In genomic region chr9:99400781-99401180, GRCm38 (mm10) we compare ENCODE assay signal across 15 mouse cellular contexts. TPM values are rescaled to one million over a fixed set of nuclear protein-coding genes. Genes with fewer than 3 reads are reported as not detected.
A peak's percentile ranks its signal among the peaks of the same experiment; 100 is the strongest.
DNase-seq lines count a peak whose midpoint lies in the region; ATAC-seq and TF ChIP-seq lines count a peak whose summit lies in the region.
"Had no signal": no experiment of that assay in that cellular context is flagged by ENCODE, and none has a peak within 500 bp of the region (broad histone marks: within the 10 kb centered on the region; RNA-seq: fewer than 3 reads in every experiment).

No protein-coding gene starts in this region.

- H3K4me2 ChIP-seq in lung, postnatal 0 days (replicated peaks; ENCODE audit: low read depth, low read length), result no peak overlapping the region
- H3K4me2 ChIP-seq: liver, embryonic 11.5 days had no signal

- H3K9ac ChIP-seq in lung, postnatal 0 days (replicated peaks; ENCODE audit: low read depth), result no peak overlapping the region

- no peak for TF ChIP-seq CTCF in layer of hippocampus, adult 2 months (conservative IDR thresholded peaks at IDR 0.05)
- TF ChIP-seq CTCF in lung, postnatal 0 days (IDR thresholded peaks at IDR 0.05), result no peak

- H3K4me3 ChIP-seq in layer of hippocampus, adult 2 months, result no peak overlapping the region
- H3K4me3 ChIP-seq in lung, postnatal 0 days (ENCODE audit: low read depth, low read length), result no peak overlapping the region

- peak overlapping the region; percentile 84 for H3K27ac ChIP-seq in layer of hippocampus, adult 2 months
- no peak overlapping the region for H3K27ac ChIP-seq in lung, postnatal 0 days (ENCODE audit: low read length)
- H3K27ac ChIP-seq: macrophage had no signal

- no peaks in the 10 kb centered on the region for H3K36me3 ChIP-seq in lung, postnatal 0 days (ENCODE audit: insufficient read depth, low read length)
- H3K36me3 ChIP-seq: G1E had no signal

- ATAC-seq in lung, postnatal 0 days, result no peak
- ATAC-seq in granulocyte monocyte progenitor cell, adult 5-6 weeks (replicated peaks; ENCODE audit: poor library complexity, severe bottlenecking), result no peak

- WGBS in lung, postnatal 0 days, result 62% methylated on average over 6 of the region's 6 CpGs

- TF ChIP-seq EP300 in lung, postnatal 0 days (IDR thresholded peaks at IDR 0.05), result no peak

- no peak for DNase-seq in layer of hippocampus, adult 2 months (ENCODE audit: low spot score in 2 of 2)
- DNase-seq in layer of hippocampus, postnatal 14 days (ENCODE audit: low spot score in 2 of 2), result no peak
- DNase-seq in R1 (ENCODE audit: low read depth, low spot score), result peak; percentile 44
- DNase-seq in adrenal gland, postnatal 10 days, result peak; percentile 73
- peak; percentile 14 for DNase-seq in fat pad, adult 2 months (ENCODE audit: extremely low read depth, low read depth, low spot score)
- DNase-seq in lung, postnatal 0 days (ENCODE audit: low spot score), result no peak
- DNase-seq: right cerebral cortex, postnatal 4 days; thymus, postnatal 4 days had no signal

- no peaks in the 10 kb centered on the region for H3K27me3 ChIP-seq in lung, postnatal 0 days (replicated peaks; ENCODE audit: insufficient read depth, low read length)

- H3K9me3 ChIP-seq in lung, postnatal 0 days (ENCODE audit: low read length), result no peaks in the 10 kb centered on the region
- H3K9me3 ChIP-seq: G1E had no signal

- no peaks in the 10 kb centered on the region for H3K4me1 ChIP-seq in lung, postnatal 0 days (ENCODE audit: insufficient read depth, low read depth, low read length)

RNA-seq across cellular contexts. Expression of gene Mras, which starts 36.4 kb away (rescaled TPM):
- 100 to 1,000 TPM; 138 to 141 TPM for total RNA-seq in layer of hippocampus, adult 2 months (2021)
- total RNA-seq in layer of hippocampus, postnatal 14 days (2021), result 100 to 1,000 TPM; 102 to 109 TPM
- 10 to 100 TPM; 31.7 to 39.4 TPM for total RNA-seq in adrenal gland, postnatal 10 days (2021)
- 13.9 and 22.4 TPM in 2 replicates for polyA plus RNA-seq in lung, postnatal 0 days (2015; fragmentation: Nextera tagmentation; extraction: Ambion mirVana)
- 6.7 and 19.6 TPM in 2 replicates for total RNA-seq in granulocyte monocyte progenitor cell, adult 5-6 weeks (2014; fragmentation: Nextera tagmentation)
- 3.2 and 9.2 TPM in 2 replicates for total RNA-seq in granulocyte monocyte progenitor cell, adult 5-6 weeks (2017)

RNA-seq across cellular contexts. Expression of gene Esyt3, which starts 42.4 kb away (rescaled TPM):
- total RNA-seq in layer of hippocampus, adult 2 months (2021), result 1 to 10 TPM; 1.7 to 1.9 TPM
- 1 to 10 TPM; 1.3 to 1.8 TPM for total RNA-seq in layer of hippocampus, postnatal 14 days (2021)
- 1 to 10 TPM in 1 of 2 experiments, under 1 TPM in 1; 0.51 to 2.1 TPM for total RNA-seq in adrenal gland, postnatal 10 days (2021)
- polyA plus RNA-seq in lung, postnatal 0 days (2015; fragmentation: Nextera tagmentation; extraction: Ambion mirVana), result 1.3 and 1.5 TPM in 2 replicates
- total RNA-seq in granulocyte monocyte progenitor cell, adult 5-6 weeks (2014; fragmentation: Nextera tagmentation), result not detected in 2 replicates
- not detected in 2 replicates for total RNA-seq in granulocyte monocyte progenitor cell, adult 5-6 weeks (2017)
- polyA plus RNA-seq: G1E, macrophage had no signal

RNA-seq across cellular contexts. Expression of gene Nme9, which starts 50.5 kb away (rescaled TPM):
- total RNA-seq in layer of hippocampus, adult 2 months (2021), result under 1 TPM; 0.61 to 0.77 TPM
- total RNA-seq in layer of hippocampus, postnatal 14 days (2021), result 1 to 10 TPM in 1 of 2 experiments, under 1 TPM in 1; 0.64 to 1.1 TPM
- total RNA-seq in adrenal gland, postnatal 10 days (2021), result not detected
- 17.1 and 19.2 TPM in 2 replicates for polyA plus RNA-seq in lung, postnatal 0 days (2015; fragmentation: Nextera tagmentation; extraction: Ambion mirVana)
- not detected in 2 replicates for total RNA-seq in granulocyte monocyte progenitor cell, adult 5-6 weeks (2014; fragmentation: Nextera tagmentation)
- not detected in 2 replicates for total RNA-seq in granulocyte monocyte progenitor cell, adult 5-6 weeks (2017)
- total RNA-seq: G1E; gastrocnemius, postnatal 4 days; heart, postnatal 25 days had no signal
- polyA plus RNA-seq: G1E; liver, embryonic 11.5 days; macrophage; neural tube, embryonic 11.5 days had no signal

Comparison
In these comparisons a context has a peak if more than half of its experiments do, and no peak if none do; other contexts are left out.
1. DNase-seq: peak in R1 (single experiment), adrenal gland, postnatal 10 days (single experiment) and fat pad, adult 2 months (single experiment); none in layer of hippocampus, adult 2 months (0 of 2), layer of hippocampus, postnatal 14 days (0 of 2) and lung, postnatal 0 days (single experiment).